Mouse (Mus musculus): ENCODE results near the gene Adar. TPM values are rescaled to one million over a fixed set of nuclear protein-coding genes. Genes with fewer than 3 reads are reported as not detected.
A peak's percentile ranks its signal among the peaks of the same experiment; 100 is the strongest.

Gene Adar
- polyA plus RNA-seq, 1 experiment, result 24.1 TPM

DNA sequence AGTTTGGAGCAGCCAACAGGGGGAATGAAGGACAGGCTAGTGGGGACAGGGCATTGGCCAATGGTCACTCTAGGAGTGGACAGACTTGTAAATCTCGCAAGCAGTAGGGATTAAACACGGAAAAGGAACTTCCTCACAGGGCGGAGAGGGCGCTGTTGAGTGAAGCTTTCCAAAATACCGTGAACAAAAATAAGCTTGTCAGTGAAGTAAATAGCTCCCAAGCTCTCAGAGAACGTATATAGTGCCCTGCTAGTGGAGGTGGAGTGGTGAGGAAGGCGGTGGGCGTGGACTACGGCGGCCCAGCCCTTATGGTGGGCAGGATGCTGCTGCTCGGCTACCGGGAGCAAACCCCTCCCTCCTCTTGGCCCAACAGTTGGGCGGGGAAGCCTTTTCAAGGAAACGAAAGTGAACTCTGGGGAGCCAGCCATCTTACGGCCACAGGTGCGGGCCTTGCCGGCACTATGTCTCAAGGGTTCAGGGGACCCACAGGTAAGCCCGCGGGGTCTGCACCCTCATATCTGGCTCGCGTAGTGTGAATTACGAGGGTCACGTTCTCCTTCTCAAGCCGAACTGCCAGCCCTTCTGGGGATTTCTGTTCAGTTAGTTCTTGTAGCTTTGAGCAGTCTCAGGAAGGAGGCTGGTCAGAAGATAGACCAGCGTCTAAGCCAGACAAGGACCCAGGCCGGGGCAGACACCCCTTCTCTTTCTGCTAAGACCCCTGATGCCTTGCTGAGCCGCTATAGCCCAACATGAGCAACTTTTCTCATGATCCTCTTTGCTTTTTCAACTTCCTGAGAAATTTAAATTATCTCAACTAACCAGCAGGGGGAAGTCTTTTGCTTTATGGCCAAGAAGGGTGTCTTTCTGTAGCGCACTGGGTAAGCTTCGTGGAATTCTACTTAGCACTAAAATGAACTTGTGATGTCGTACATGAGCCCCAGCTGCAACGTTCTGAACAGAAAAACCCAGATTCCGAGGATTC is 15.8 kb downstream of the Adar start:
- no peak for TF ChIP-seq CTCF (IDR thresholded peaks at IDR 0.05; ENCODE audit: borderline replicate concordance, insufficient read depth, low read length)
- TF ChIP-seq POLR2A (IDR thresholded peaks at IDR 0.05; ENCODE audit: low read depth, low read length), result peak; percentile 59; the same call in 1 of the 2 replicates
- Histone ChIP-seq H3K27ac (ENCODE audit: insufficient read depth, low read length) (peak overlapping the region; percentile 69), H3K4me3 (ENCODE audit: insufficient read depth, low read length) (peak overlapping the region; percentile 97), H3K4me1 (ENCODE audit: control insufficient read depth, insufficient read depth, low read length) (peaks cover 3% of the 10 kb centered on the region; the same call in 1 of the 2 replicates)

DNA sequence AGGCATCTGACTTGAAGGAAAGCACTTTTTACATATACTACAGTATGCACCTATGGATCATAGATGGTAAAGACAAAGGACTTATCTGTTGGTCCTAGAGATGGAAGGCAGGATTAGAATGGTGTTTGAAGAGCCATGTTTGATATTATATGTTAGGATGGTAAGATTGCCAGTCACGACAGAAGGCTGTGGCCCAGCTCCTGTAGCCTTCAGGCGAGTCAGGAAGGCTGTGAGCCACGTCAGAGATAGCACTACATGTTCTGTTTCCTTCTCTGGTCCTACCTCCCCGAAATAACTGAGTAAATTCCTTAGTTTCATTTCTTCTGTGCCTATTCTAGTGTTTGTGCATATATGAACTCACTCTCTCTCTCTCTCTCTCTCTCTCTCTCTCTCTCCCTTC is 17.3 kb downstream of the Adar start:
- peaks cover 3% of the 10 kb centered on the region; the same call in 1 of the 2 replicates for H3K4me1 ChIP-seq (ENCODE audit: control insufficient read depth, insufficient read depth, low read length)
- no peak overlapping the region for H3K4me3 ChIP-seq (ENCODE audit: insufficient read depth, low read length)
- no peak overlapping the region for H3K27ac ChIP-seq (ENCODE audit: insufficient read depth, low read length)
- TF ChIP-seq CTCF (IDR thresholded peaks at IDR 0.05; ENCODE audit: borderline replicate concordance, insufficient read depth, low read length) (no peak), POLR2A (IDR thresholded peaks at IDR 0.05; ENCODE audit: low read depth, low read length) (no peak)

DNA sequence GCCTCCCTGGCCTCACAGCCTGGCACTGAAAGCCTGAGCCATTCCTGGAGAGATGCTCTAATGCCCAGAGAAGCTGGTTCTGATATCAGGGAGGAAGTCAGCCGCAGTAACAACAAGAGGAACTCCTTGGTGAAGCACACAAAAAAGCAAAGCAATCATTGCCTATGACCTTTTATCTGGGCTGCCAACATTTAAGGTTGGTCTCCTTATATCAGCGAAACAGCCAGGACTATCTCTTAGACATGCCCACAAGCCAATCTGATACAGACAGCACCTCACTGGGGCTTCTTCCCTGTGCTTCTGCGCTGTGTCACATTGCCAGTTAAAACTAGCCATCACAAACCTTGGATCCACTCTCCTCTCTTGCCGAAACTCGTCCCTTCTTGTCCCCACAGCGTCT is 23.7 kb downstream of the Adar start:
- TF ChIP-seq POLR2A (IDR thresholded peaks at IDR 0.05; ENCODE audit: low read depth, low read length) (no peak), CTCF (IDR thresholded peaks at IDR 0.05; ENCODE audit: borderline replicate concordance, insufficient read depth, low read length) (no peak)
- no peaks in the 10 kb centered on the region for H3K4me1 ChIP-seq (ENCODE audit: control insufficient read depth, insufficient read depth, low read length)
- H3K4me3 ChIP-seq (ENCODE audit: insufficient read depth, low read length), result no peak overlapping the region
- no peak overlapping the region for H3K27ac ChIP-seq (ENCODE audit: insufficient read depth, low read length)

DNA sequence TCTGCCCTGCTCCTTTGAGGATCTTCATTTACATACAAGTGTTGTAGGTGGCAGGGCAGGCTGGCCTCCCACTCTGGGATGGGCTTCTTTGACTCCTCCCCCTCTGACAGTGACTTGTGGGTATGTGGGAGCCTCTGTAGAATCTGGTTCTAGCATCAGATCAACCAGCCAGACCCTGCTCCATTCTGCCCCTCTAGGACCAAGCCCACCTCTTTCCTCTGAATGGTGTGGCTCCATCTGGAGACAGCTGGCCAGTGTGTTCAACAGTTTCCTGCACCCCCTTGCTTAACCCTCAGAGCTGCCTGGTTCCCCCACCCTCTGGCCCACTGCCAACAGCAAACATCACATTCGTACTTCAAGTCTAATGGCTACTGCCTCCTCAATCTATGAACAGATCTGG is 37.5 kb downstream of the Adar start:
- no peak for TF ChIP-seq CTCF (IDR thresholded peaks at IDR 0.05; ENCODE audit: borderline replicate concordance, insufficient read depth, low read length)
- TF ChIP-seq POLR2A (IDR thresholded peaks at IDR 0.05; ENCODE audit: low read depth, low read length), result no peak

DNA sequence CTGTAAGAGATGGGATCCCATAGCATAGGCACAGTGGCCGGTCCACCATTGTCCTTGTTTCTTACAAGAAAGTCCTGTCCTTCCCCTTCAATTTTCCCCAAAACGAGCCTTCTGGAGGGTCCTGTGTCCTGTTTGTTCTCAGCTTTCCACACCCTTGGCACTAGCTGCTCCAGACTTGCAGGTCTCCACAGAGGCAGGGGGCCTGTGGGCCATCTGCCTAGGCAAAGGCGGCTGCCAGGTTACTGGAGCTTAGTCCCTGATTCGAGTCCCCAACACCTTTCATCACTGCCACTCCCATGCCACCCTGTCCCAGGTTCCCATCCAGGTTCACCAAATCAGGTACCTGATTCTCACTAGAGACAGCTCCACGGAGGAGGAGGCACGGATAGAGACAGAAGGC is 40.5 kb downstream of the Adar start:
- H3K4me1 ChIP-seq (ENCODE audit: control insufficient read depth, insufficient read depth, low read length), result no peaks in the 10 kb centered on the region
- TF ChIP-seq CTCF (IDR thresholded peaks at IDR 0.05; ENCODE audit: borderline replicate concordance, insufficient read depth, low read length), result no peak
- TF ChIP-seq POLR2A (IDR thresholded peaks at IDR 0.05; ENCODE audit: low read depth, low read length), result no peak
- H3K4me3 ChIP-seq (ENCODE audit: insufficient read depth, low read length), result no peak overlapping the region
- H3K27ac ChIP-seq (ENCODE audit: insufficient read depth, low read length), result no peak overlapping the region

More for the DNA sequence above, 37.5 kb downstream of the Adar start:
- Histone ChIP-seq H3K27ac (ENCODE audit: insufficient read depth, low read length) (no peak overlapping the region), H3K4me3 (ENCODE audit: insufficient read depth, low read length) (no peak overlapping the region), H3K4me1 (ENCODE audit: control insufficient read depth, insufficient read depth, low read length) (no peaks in the 10 kb centered on the region)

DNA sequence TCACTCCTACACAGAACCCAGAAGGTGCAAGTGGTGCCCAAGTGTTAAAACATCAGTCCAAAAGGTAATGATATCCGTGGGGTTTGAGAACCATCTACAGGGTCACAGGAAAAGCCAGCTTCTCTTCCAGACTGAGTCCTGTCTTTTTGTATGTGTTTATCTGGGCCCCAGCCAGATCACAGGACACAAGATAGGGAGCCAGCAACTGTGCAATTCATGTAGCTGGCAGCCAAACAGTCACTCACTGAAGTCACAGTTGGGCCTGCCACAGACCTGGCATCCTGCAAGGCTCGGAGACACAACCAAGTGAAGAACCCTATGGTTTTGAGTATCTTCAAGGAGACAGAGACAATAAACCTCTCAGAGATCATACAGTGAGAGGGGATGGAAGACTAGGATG is 43.0 kb downstream of the Adar start:
- no peak overlapping the region for H3K27ac ChIP-seq (ENCODE audit: insufficient read depth, low read length)

DNA sequence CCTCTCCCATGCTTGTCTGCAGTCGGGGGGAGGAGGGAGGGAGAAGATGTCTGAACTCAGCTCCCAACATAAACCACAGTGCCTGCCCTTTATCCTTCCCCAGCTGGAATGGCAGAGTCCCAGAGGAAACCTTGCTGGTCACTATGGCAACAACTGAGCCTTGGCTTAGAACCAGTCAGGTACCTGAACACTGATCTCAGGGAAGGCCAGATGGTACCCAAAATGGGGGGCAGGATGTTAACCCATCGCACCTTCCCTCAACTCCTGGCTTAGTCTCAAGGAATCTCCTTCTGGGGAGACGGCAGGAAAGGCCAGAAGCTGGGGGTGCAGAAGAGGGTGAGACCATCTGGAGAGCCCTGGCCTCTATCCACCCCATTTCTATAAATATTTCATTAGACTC is 45.0 kb downstream of the Adar start:
- no peak for TF ChIP-seq CTCF (IDR thresholded peaks at IDR 0.05; ENCODE audit: borderline replicate concordance, insufficient read depth, low read length)
- no peak for TF ChIP-seq POLR2A (IDR thresholded peaks at IDR 0.05; ENCODE audit: low read depth, low read length)
- Histone ChIP-seq H3K27ac (ENCODE audit: insufficient read depth, low read length) (no peak overlapping the region), H3K4me1 (ENCODE audit: control insufficient read depth, insufficient read depth, low read length) (no peaks in the 10 kb centered on the region), H3K4me3 (ENCODE audit: insufficient read depth, low read length) (no peak overlapping the region)

More for the DNA sequence above, 43.0 kb downstream of the Adar start:
- TF ChIP-seq CTCF (IDR thresholded peaks at IDR 0.05; ENCODE audit: borderline replicate concordance, insufficient read depth, low read length), result no peak
- no peak for TF ChIP-seq POLR2A (IDR thresholded peaks at IDR 0.05; ENCODE audit: low read depth, low read length)
- H3K4me3 ChIP-seq (ENCODE audit: insufficient read depth, low read length), result no peak overlapping the region
- H3K4me1 ChIP-seq (ENCODE audit: control insufficient read depth, insufficient read depth, low read length), result no peaks in the 10 kb centered on the region

DNA sequence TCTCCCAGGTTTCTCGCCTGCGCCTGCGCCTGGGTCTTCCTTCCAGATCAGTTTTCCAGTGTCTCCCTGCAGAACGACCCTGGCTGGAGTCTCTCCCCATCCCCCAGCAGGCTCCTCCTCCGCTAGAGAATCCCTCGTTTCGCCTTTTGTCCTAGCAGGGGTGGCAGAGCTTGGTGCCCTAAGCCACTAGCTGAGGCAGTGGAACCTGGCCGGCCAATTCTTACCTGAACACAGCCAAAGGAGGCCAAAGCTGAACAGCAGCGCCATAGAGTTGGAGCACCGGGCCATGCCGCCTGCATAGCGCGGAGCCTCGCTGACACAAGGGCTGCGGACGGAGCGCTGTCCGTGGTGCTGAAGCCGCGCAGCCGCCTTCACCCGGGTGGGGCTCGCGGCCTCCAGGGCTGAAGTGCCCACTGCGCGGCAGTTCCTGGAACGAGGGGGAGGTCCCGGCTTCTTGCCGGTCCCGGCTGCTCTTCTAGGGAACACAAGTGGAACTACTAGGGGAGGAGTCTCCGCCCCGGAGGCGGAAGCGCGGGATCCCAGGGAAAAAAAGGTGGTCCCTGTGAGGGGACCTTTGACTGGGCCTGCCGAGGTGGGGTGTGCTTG is 49.4 kb downstream of the Adar start, which contains the start of gene Chrnb2:
Gene Chrnb2 (minus strand): TSS at position 514 of the 606 bp plus-strand sequence.
- no peak within 1 kb of the TSS for H3K27ac ChIP-seq (ENCODE audit: insufficient read depth, low read length)
- H3K4me3 ChIP-seq (ENCODE audit: insufficient read depth, low read length), result no peak within 1 kb of the TSS
- TF ChIP-seq POLR2A (IDR thresholded peaks at IDR 0.05; ENCODE audit: low read depth, low read length), result no peak
- no peak for TF ChIP-seq CTCF (IDR thresholded peaks at IDR 0.05; ENCODE audit: borderline replicate concordance, insufficient read depth, low read length)

DNA sequence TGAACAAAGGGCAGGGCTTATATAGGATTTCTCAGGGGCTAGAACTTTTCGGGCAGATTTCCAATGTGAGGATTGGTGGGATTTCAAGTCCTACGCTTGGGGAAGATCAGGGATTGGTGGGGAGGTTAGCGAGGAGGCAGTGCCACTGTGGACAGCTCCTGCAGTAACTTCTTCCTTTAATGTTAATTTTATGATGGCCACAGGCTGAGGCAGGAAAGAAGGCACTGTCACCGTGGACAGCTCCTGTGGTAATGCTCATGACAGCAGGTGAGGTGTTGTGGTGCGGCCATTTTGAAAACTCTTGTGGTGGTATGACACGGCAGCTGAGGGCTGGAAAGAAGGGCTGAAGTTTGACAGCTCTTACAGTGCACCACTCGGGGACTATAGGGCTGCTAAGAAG is 54.8 kb downstream of the Adar start:
- TF ChIP-seq CTCF (IDR thresholded peaks at IDR 0.05; ENCODE audit: borderline replicate concordance, insufficient read depth, low read length) (no peak), POLR2A (IDR thresholded peaks at IDR 0.05; ENCODE audit: low read depth, low read length) (no peak)
- no peaks in the 10 kb centered on the region; the same call in 1 of the 2 replicates for H3K4me1 ChIP-seq (ENCODE audit: control insufficient read depth, insufficient read depth, low read length)
- no peak overlapping the region for H3K4me3 ChIP-seq (ENCODE audit: insufficient read depth, low read length)
- no peak overlapping the region for H3K27ac ChIP-seq (ENCODE audit: insufficient read depth, low read length)

More for the DNA sequence above, 49.4 kb downstream of the Adar start, which contains the start of gene Chrnb2:
- no peaks in the 10 kb centered on the region for H3K4me1 ChIP-seq (ENCODE audit: control insufficient read depth, insufficient read depth, low read length)

Measured in embryonic fibroblast, embryonic 13.5 days (primary cell).